Mouse (Mus musculus): ENCODE measurements around the gene Ankrd13c.

DNA sequence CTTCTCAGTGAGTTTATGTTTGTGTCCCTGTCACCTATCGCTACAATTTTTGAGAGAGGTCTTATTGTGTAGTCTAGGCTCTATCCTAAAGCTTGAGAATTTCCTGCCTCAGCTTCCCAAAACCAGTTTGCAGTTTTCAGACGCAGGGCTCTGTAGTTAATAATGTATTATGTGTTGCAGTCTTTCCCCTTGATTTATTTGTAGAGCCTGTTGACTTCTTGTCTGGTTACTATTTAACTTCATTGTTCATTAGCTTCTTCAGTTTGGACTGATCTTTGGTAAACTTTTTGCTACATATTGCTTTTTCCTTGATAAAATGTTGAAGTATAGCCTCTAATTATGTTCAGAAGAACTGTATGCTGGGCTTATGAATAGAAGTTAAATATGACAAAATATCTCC is 5.7 kb downstream of the Ankrd13c start:
- TF ChIP-seq HCFC1 (IDR thresholded peaks at IDR 0.05; ENCODE audit: borderline replicate concordance, insufficient read depth, low read length) (no peak), MAFK (IDR thresholded peaks at IDR 0.05; ENCODE audit: insufficient read depth, low read depth, low read length) (no peak), CHD2 (IDR thresholded peaks at IDR 0.05; ENCODE audit: low read depth, low read length) (no peak), ZNF384 (IDR thresholded peaks at IDR 0.05; ENCODE audit: low read depth, low read length) (no peak), ZC3H11A (IDR thresholded peaks at IDR 0.05; ENCODE audit: borderline replicate concordance, low read depth, low read length) (no peak)

Data from ES-E14 (cell line).